Mouse (Mus musculus) MEL (cell line): ENCODE results near the gene Sgk1. TPM values are rescaled to one million over a fixed set of nuclear protein-coding genes. Genes with fewer than 3 reads are reported as not detected.

Source experiments
- DNase-seq: peaks from one replicate; pipeline ENCODE4 v3.0.0; 2011; ENCODE audit warnings: low read depth, low spot score
- H3K27ac ChIP-seq: 2 replicates; pipeline ENCODE4 v1.5.1; 2012; ENCODE audit warnings: low read depth, mild to moderate bottlenecking, control low read depth, low read length, moderate library complexity; ENCODE audit not compliant: control insufficient read depth
- H3K27me3 ChIP-seq, 2 experiments: fragments of 150-350 bp in 1 of 2; sonication (generic) in 1 of 2; 2 replicates each; pipeline ENCODE4 v1.6.1; 2012; ENCODE audit warnings: low read length in 2 of 2, mild to moderate bottlenecking in 2 of 2, improper control_type of control experiment in 1 of 2, moderate library complexity in 1 of 2; ENCODE audit not compliant: insufficient read depth in 2 of 2, control insufficient read depth in 1 of 2
- H3K36me3 ChIP-seq, 2 experiments: 2 replicates each; pipeline ENCODE4 v1.6.1; 2012 to 2014; ENCODE audit warnings: low read length in 2 of 2, improper control_type of control experiment in 1 of 2, inconsistent platforms in 1 of 2, mild to moderate bottlenecking in 1 of 2; ENCODE audit not compliant: insufficient read depth in 2 of 2, control insufficient read depth in 1 of 2
- H3K4me1 ChIP-seq, 2 experiments: fragments of 150-350 bp in 1 of 2; sonication (generic) in 1 of 2; 2 replicates each; pipeline ENCODE4 v1.6.1; 2012; ENCODE audit warnings: low read length in 2 of 2, improper control_type of control experiment in 1 of 2, mild to moderate bottlenecking in 1 of 2; ENCODE audit not compliant: insufficient read depth in 2 of 2, control insufficient read depth in 1 of 2
- H3K4me3 ChIP-seq, 2 experiments: fragments of 150-350 bp in 1 of 2; sonication (generic) in 1 of 2; 2 replicates each; pipeline ENCODE4 v1.5.1; 2012; ENCODE audit warnings: low read depth in 2 of 2, low read length in 2 of 2, mild to moderate bottlenecking in 2 of 2, moderate library complexity in 2 of 2, control low read depth in 1 of 2, improper control_type of control experiment in 1 of 2; ENCODE audit not compliant: control insufficient read depth in 1 of 2, insufficient read depth in 1 of 2
- H3K79me2 ChIP-seq: 2 replicates; pipeline ENCODE4 v1.6.1; 2012; ENCODE audit warnings: mild to moderate bottlenecking, low read length, moderate library complexity; ENCODE audit not compliant: control insufficient read depth, poor library complexity, insufficient read depth
- H3K9ac ChIP-seq: 2 replicates; pipeline ENCODE4 v1.6.1; 2012; ENCODE audit warnings: low read depth, mild to moderate bottlenecking, control low read depth, low read length, moderate library complexity; ENCODE audit not compliant: control insufficient read depth, poor library complexity, severe bottlenecking
- H3K9me3 ChIP-seq: fragments of 150-350 bp; sonication (generic); replicated peaks from 2 replicates; pipeline ENCODE4 v1.6.1; 2012; ENCODE audit warnings: mild to moderate bottlenecking, low read length, improper control_type of control experiment, moderate library complexity; ENCODE audit not compliant: insufficient read depth
- BHLHE40 ChIP-seq: IDR thresholded peaks from 2 replicates; pipeline ENCODE4 v1.6.1; 2012; ENCODE audit warnings: low read depth, mild to moderate bottlenecking, inconsistent platforms, low read length, improper control_type of control experiment, borderline replicate concordance
- CHD1 ChIP-seq: IDR thresholded peaks from 2 replicates; pipeline ENCODE4 v1.6.1; 2012; ENCODE audit warnings: low read depth, mild to moderate bottlenecking, inconsistent platforms, low read length, improper control_type of control experiment
- CHD2 ChIP-seq: IDR thresholded peaks from 2 replicates; pipeline ENCODE4 v1.6.1; 2011; ENCODE audit warnings: low read length, improper control_type of control experiment
- CTCF ChIP-seq, 3 experiments: IDR thresholded peaks in 2 of 3; conservative IDR thresholded peaks in 1 of 3; 2 replicates each; pipeline ENCODE4 v1.5.1; 2011 to 2012; ENCODE audit warnings: low read length in 3 of 3, low read depth in 2 of 3, mild to moderate bottlenecking in 2 of 3, improper control_type of control experiment in 1 of 3, inconsistent platforms in 1 of 3, mixed read lengths in 1 of 3, moderate library complexity in 1 of 3; ENCODE audit not compliant: control insufficient read depth in 1 of 3, insufficient read depth in 1 of 3, poor library complexity in 1 of 3, severe bottlenecking in 1 of 3
- E2F4 ChIP-seq: IDR thresholded peaks from 2 replicates; pipeline ENCODE4 v1.6.1; 2011; ENCODE audit warnings: low read depth, low read length, improper control_type of control experiment, borderline replicate concordance
- ELF1 ChIP-seq: IDR thresholded peaks from 2 replicates; pipeline ENCODE4 v1.6.1; 2014; ENCODE audit warnings: low read depth, mild to moderate bottlenecking, inconsistent platforms, low read length, improper control_type of control experiment, moderate library complexity
- EP300 ChIP-seq, 2 experiments: IDR thresholded peaks; 2 replicates each; pipeline ENCODE4 v1.6.1; 2011; ENCODE audit warnings: improper control_type of control experiment in 2 of 2, low read length in 2 of 2, low read depth in 1 of 2, mild to moderate bottlenecking in 1 of 2
- ETS1 ChIP-seq: IDR thresholded peaks from 2 replicates; pipeline ENCODE4 v1.6.1; 2012; ENCODE audit warnings: low read depth, mild to moderate bottlenecking, inconsistent platforms, low read length, improper control_type of control experiment, moderate library complexity
- GABPA ChIP-seq: IDR thresholded peaks from 2 replicates; pipeline ENCODE4 v1.6.1; 2012; ENCODE audit warnings: low read depth, mild to moderate bottlenecking, inconsistent platforms, low read length, improper control_type of control experiment, moderate library complexity
- GATA1 ChIP-seq: IDR thresholded peaks from 2 replicates; pipeline ENCODE4 v1.6.1; 2011; ENCODE audit warnings: low read depth, low read length, improper control_type of control experiment
- HCFC1 ChIP-seq: IDR thresholded peaks from 2 replicates; pipeline ENCODE4 v1.6.1; 2012; ENCODE audit warnings: low read depth, mild to moderate bottlenecking, inconsistent platforms, low read length, improper control_type of control experiment, moderate library complexity
- MYC ChIP-seq: IDR thresholded peaks from 2 replicates; pipeline ENCODE4 v1.6.1; 2011; ENCODE audit warnings: low read depth, mild to moderate bottlenecking, low read length, improper control_type of control experiment, moderate library complexity
- NELFE ChIP-seq: IDR thresholded peaks from 2 replicates; pipeline ENCODE4 v1.6.1; 2011; ENCODE audit warnings: low read depth, low read length, improper control_type of control experiment
- NRF1 ChIP-seq: IDR thresholded peaks from 2 replicates; pipeline ENCODE4 v1.6.1; 2014; ENCODE audit warnings: low read depth, mild to moderate bottlenecking, inconsistent platforms, low read length, improper control_type of control experiment, moderate library complexity; ENCODE audit not compliant: poor library complexity, insufficient read depth, severe bottlenecking
- POLR2A ChIP-seq, 2 experiments: IDR thresholded peaks; 2 replicates each; pipeline ENCODE4 v1.6.1; 2011 to 2012; ENCODE audit warnings: low read length in 2 of 2, mild to moderate bottlenecking in 2 of 2, control low read depth in 1 of 2, improper control_type of control experiment in 1 of 2, low read depth in 1 of 2, moderate library complexity in 1 of 2; ENCODE audit not compliant: control insufficient read depth in 1 of 2, insufficient read depth in 1 of 2, poor library complexity in 1 of 2
- POLR2AphosphoS2 ChIP-seq: IDR thresholded peaks from 2 replicates; pipeline ENCODE4 v1.6.1; 2011; ENCODE audit warnings: low read length, improper control_type of control experiment
- RAD21 ChIP-seq: IDR thresholded peaks from 2 replicates; pipeline ENCODE4 v1.6.1; 2011; ENCODE audit warnings: mild to moderate bottlenecking, low read depth, low read length, improper control_type of control experiment
- SMC3 ChIP-seq: IDR thresholded peaks from 2 replicates; pipeline ENCODE4 v1.6.1; 2011; ENCODE audit warnings: low read depth, low read length, improper control_type of control experiment
- TAL1 ChIP-seq: IDR thresholded peaks from 2 replicates; pipeline ENCODE4 v1.6.1; 2012; ENCODE audit warnings: mild to moderate bottlenecking, inconsistent platforms, low read length, moderate library complexity, mixed read lengths
- TBP ChIP-seq: IDR thresholded peaks from 2 replicates; pipeline ENCODE4 v1.8.0; 2011; ENCODE audit warnings: low read depth, low read length, improper control_type of control experiment
- UBTF ChIP-seq: IDR thresholded peaks from 2 replicates; pipeline ENCODE4 v1.6.1; 2012; ENCODE audit warnings: low read depth, mild to moderate bottlenecking, inconsistent platforms, low read length, improper control_type of control experiment, moderate library complexity, borderline replicate concordance; ENCODE audit not compliant: insufficient read depth
- USF1 ChIP-seq: IDR thresholded peaks from 2 replicates; pipeline ENCODE4 v1.6.1; 2014; ENCODE audit warnings: low read depth, mild to moderate bottlenecking, inconsistent platforms, low read length, improper control_type of control experiment, moderate library complexity
- ZC3H11A ChIP-seq: IDR thresholded peaks from 2 replicates; pipeline ENCODE4 v1.6.1; 2012; ENCODE audit warnings: low read depth, mild to moderate bottlenecking, inconsistent platforms, low read length, improper control_type of control experiment
- ZMIZ1 ChIP-seq: IDR thresholded peaks from 2 replicates; pipeline ENCODE4 v1.6.1; 2012; ENCODE audit warnings: low read depth, mild to moderate bottlenecking, inconsistent platforms, low read length, improper control_type of control experiment, moderate library complexity
- ZNF384 ChIP-seq: IDR thresholded peaks from 2 replicates; pipeline ENCODE4 v1.6.1; 2012; ENCODE audit warnings: low read depth, mild to moderate bottlenecking, inconsistent platforms, low read length, improper control_type of control experiment
- polyA plus RNA-seq, 2 experiments: library from polyadenylated mRNA; stranded (reverse) in 1 of 2; unstranded in 1 of 2; fragments of >175 nt in 1 of 2; fragments of >200 nt in 1 of 2; gene quantifications; 2 replicates each; pipeline versions ENCODE4 v1.2.1 to v1.2.4; 2012; ENCODE audit warnings: low replicate concordance in 2 of 2, low read depth in 1 of 2; ENCODE audit not compliant: insufficient read length in 2 of 2, insufficient read depth in 1 of 2, missing spikeins in 1 of 2
- total RNA-seq: library from RNA; depleted of rRNA; stranded (reverse); fragments of 300-350 nt; gene quantifications from 2 replicates; pipeline ENCODE4 v1.2.3, GENCODE M21; 2012

The Sgk1 gene
- total and polyA plus RNA-seq, 3 experiments = 1.6 to 3.2 TPM; not detected in 1

GRCm38 (mm10) chr10:22007802-22008172 lies 125.8 kb downstream of the Sgk1 start:
- Histone ChIP-seq H3K79me2 (no peaks in the 10 kb centered on the region), H3K9me3 (no peaks in the 10 kb centered on the region), H3K4me3 (no peak overlapping the region), H3K36me3 (no peaks in the 10 kb centered on the region), H3K27me3 (peaks cover 2 to 3% of the 10 kb centered on the region in 2 experiments; a peak in 2 of 4 replicates), H3K4me1 (peaks cover 0 to 3% of the 10 kb centered on the region in 2 experiments; a peak in 1 of 4 replicates), H3K27ac (no peak overlapping the region), H3K9ac (no peak overlapping the region)
- TF ChIP-seq EP300 (IDR thresholded peaks at IDR 0.05; ENCODE audit: low read depth in 1 of 2, low read length in 2 of 2) (no peak), POLR2A (IDR thresholded peaks at IDR 0.05; ENCODE audit: control insufficient read depth in 1 of 2, insufficient read depth in 1 of 2, low read depth in 1 of 2, low read length in 2 of 2, poor library complexity in 1 of 2) (no peak), GATA1 (no peak), ZNF384 (peak; percentile 61), ELF1 (no peak), CTCF (IDR thresholded peaks at IDR 0.05 in 2 of 3, conservative IDR thresholded peaks at IDR 0.05 in 1 of 3; ENCODE audit: control insufficient read depth in 1 of 3, insufficient read depth in 1 of 3, low read depth in 2 of 3, low read length in 3 of 3, poor library complexity in 1 of 3, severe bottlenecking in 1 of 3) (peak; percentile 44 to 80 (median 60)), CHD2 (no peak), ZMIZ1 (no peak), E2F4 (no peak), NELFE (no peak), RAD21 (peak; percentile 90), ETS1 (no peak), USF1 (no peak), HCFC1 (no peak), UBTF (no peak), TBP (no peak), BHLHE40 (no peak), GABPA (no peak), ZC3H11A (peak; percentile 77), TAL1 (no peak), SMC3 (peak; percentile 74)
- DNase-seq = peak; percentile 73

- H3K4me1 ChIP-seq = peaks cover 0 to 3% of the 10 kb centered on the region in 2 experiments; a peak in 1 of 4 replicates
- no peak overlapping the region for H3K9ac ChIP-seq
- no peak overlapping the region for H3K27ac ChIP-seq
- H3K36me3 ChIP-seq = no peaks in the 10 kb centered on the region
- peak; percentile 86 for DNase-seq
- TF ChIP-seq CTCF (IDR thresholded peaks at IDR 0.05 in 2 of 3, conservative IDR thresholded peaks at IDR 0.05 in 1 of 3; ENCODE audit: control insufficient read depth in 1 of 3, insufficient read depth in 1 of 3, low read depth in 2 of 3, low read length in 3 of 3, poor library complexity in 1 of 3, severe bottlenecking in 1 of 3) (peak; percentile 71 to 83 (median 75)), GABPA (no peak), ZC3H11A (0 out of 2 replicates have a peak, but pooled peaks have one; percentile 32), MYC (no peak), RAD21 (peak; percentile 57), POLR2AphosphoS2 (no peak), CHD1 (no peak), NRF1 (peak; percentile 53; the same call in 1 of the 2 replicates), ZNF384 (no peak), SMC3 (peak; percentile 73)
- peak overlapping the region; percentile 24 to 29; a peak in 2 of 4 replicates for H3K4me3 ChIP-seq
- peaks cover 0 to 2% of the 10 kb centered on the region in 2 experiments; a peak in 1 of 4 replicates for H3K27me3 ChIP-seq
- H3K79me2 ChIP-seq = no peaks in the 10 kb centered on the region
- no peaks in the 10 kb centered on the region for H3K9me3 ChIP-seq
These were observed 128.3 kb downstream of the Sgk1 start for GRCm38 (mm10) chr10:22010088-22010818.
